9 mouse cellular contexts compared by ENCODE assay signal in the genomic region with DNA sequence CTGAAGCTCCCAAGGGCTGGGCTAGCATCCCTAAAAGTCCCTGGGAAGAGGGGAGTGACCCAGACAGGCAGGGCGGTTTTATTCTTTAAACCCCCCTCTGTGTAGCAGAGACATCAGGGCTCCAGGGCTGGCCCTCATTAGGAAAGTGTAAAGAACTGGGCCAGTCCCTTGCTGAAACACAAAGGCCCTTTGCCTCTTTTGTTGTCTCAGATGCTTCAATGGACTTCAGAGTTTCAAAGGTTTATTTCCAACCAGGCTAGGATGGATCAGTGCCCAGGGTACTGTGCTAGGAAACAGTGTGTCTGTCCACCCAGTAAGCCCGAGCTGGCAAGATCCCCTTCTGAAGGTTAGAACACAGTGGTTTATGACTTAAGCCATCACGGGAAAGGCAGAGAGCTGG. TPM values are rescaled to one million over a fixed set of nuclear protein-coding genes. Genes with fewer than 3 reads are reported as not detected.
A peak's percentile ranks its signal among the peaks of the same experiment; 100 is the strongest.
DNase-seq lines count a peak whose midpoint lies in the region; ATAC-seq lines count a peak whose summit lies in the region.
"Had no signal": no experiment of that assay in that cellular context is flagged by ENCODE, and none has a peak within 500 bp of the region (broad histone marks: within the 10 kb centered on the region; RNA-seq: fewer than 3 reads in every experiment).

No protein-coding gene starts in this region.

- WGBS in hindbrain, embryonic 14.5 days, result 5% methylated on average over 3 of the region's 3 CpGs
- WGBS in midbrain, embryonic 14.5 days, result 8% methylated on average over 3 of the region's 3 CpGs
- 52% methylated on average over 3 of the region's 3 CpGs for WGBS in heart, embryonic 12.5 days

- DNase-seq in adipocyte (ENCODE audit: low spot score), result peak; percentile 8
- DNase-seq in embryo, embryonic 10 days (ENCODE audit: low spot score), result peak; percentile 47
- DNase-seq in hindbrain, embryonic 14.5 days (ENCODE audit: low spot score), result no peak
- peak; percentile 57 for DNase-seq in midbrain, embryonic 14.5 days
- DNase-seq in adrenal gland, adult 8-10 months, result no peak
- DNase-seq in thymus, postnatal 0 days (ENCODE audit: low spot score), result no peak

- no peak overlapping the region for H3K4me2 ChIP-seq in hindbrain, embryonic 14.5 days (replicated peaks)
- no peak overlapping the region for H3K4me2 ChIP-seq in midbrain, embryonic 14.5 days (ENCODE audit: low read length)
- H3K4me2 ChIP-seq in heart, embryonic 12.5 days, result no peak overlapping the region
- H3K4me2 ChIP-seq: embryonic facial prominence, embryonic 15.5 days had no signal

- peak; percentile 84; the same call in 1 of the 2 replicates for ATAC-seq in hindbrain, embryonic 14.5 days (ENCODE audit: low FRiP score)
- peak; percentile 53; the same call in 1 of the 2 replicates for ATAC-seq in midbrain, embryonic 14.5 days (ENCODE audit: low FRiP score, low TSS enrichment)
- ATAC-seq in heart, embryonic 12.5 days (ENCODE audit: insufficient number of reproducible peaks, low FRiP score), result no peak
- ATAC-seq: lung, postnatal 0 days had no signal

- H3K9me3 ChIP-seq in hindbrain, embryonic 14.5 days (ENCODE audit: control insufficient read depth, low read length), result no peaks in the 10 kb centered on the region
- no peaks in the 10 kb centered on the region for H3K9me3 ChIP-seq in midbrain, embryonic 14.5 days (ENCODE audit: control insufficient read depth, low read length)
- H3K9me3 ChIP-seq in heart, embryonic 12.5 days (replicated peaks), result no peaks in the 10 kb centered on the region
- H3K9me3 ChIP-seq: embryonic facial prominence, embryonic 15.5 days had no signal

- no peak overlapping the region; the same call in 1 of the 2 replicates for H3K27ac ChIP-seq in hindbrain, embryonic 14.5 days
- H3K27ac ChIP-seq in midbrain, embryonic 14.5 days (replicated peaks; ENCODE audit: low read depth, low read length), result no peak overlapping the region
- H3K27ac ChIP-seq in heart, embryonic 12.5 days (ENCODE audit: poor library complexity, severe bottlenecking), result no peak overlapping the region
- H3K27ac ChIP-seq: embryonic facial prominence, embryonic 15.5 days had no signal

- no peaks in the 10 kb centered on the region for H3K36me3 ChIP-seq in hindbrain, embryonic 14.5 days (replicated peaks; ENCODE audit: control insufficient read depth, insufficient read depth)
- H3K36me3 ChIP-seq in midbrain, embryonic 14.5 days (ENCODE audit: control insufficient read depth, insufficient read depth, low read length), result no peaks in the 10 kb centered on the region
- no peaks in the 10 kb centered on the region for H3K36me3 ChIP-seq in heart, embryonic 12.5 days
- H3K36me3 ChIP-seq: embryonic facial prominence, embryonic 15.5 days had no signal

- H3K4me3 ChIP-seq in hindbrain, embryonic 14.5 days (replicated peaks; ENCODE audit: low read length), result no peak overlapping the region
- no peak overlapping the region for H3K4me3 ChIP-seq in midbrain, embryonic 14.5 days (replicated peaks; ENCODE audit: low read depth, low read length)
- H3K4me3 ChIP-seq in heart, embryonic 12.5 days, result no peak overlapping the region
- H3K4me3 ChIP-seq: embryonic facial prominence, embryonic 15.5 days had no signal

- H3K27me3 ChIP-seq in hindbrain, embryonic 14.5 days (ENCODE audit: control insufficient read depth, insufficient read depth, low read length), result no peaks in the 10 kb centered on the region
- no peaks in the 10 kb centered on the region for H3K27me3 ChIP-seq in midbrain, embryonic 14.5 days (ENCODE audit: control insufficient read depth, insufficient read depth, low read length)
- H3K27me3 ChIP-seq in heart, embryonic 12.5 days (replicated peaks), result no peaks in the 10 kb centered on the region
- H3K27me3 ChIP-seq: embryonic facial prominence, embryonic 15.5 days had no signal

- H3K4me1 ChIP-seq in hindbrain, embryonic 14.5 days (replicated peaks; ENCODE audit: control insufficient read depth, insufficient read depth, low read length), result no peaks in the 10 kb centered on the region
- peaks cover 4% of the 10 kb centered on the region; the same call in 1 of the 2 replicates for H3K4me1 ChIP-seq in midbrain, embryonic 14.5 days (ENCODE audit: control insufficient read depth, insufficient read depth, low read length)
- H3K4me1 ChIP-seq in heart, embryonic 12.5 days (replicated peaks), result peaks cover 4% of the 10 kb centered on the region; the same call in 1 of the 2 replicates
- H3K4me1 ChIP-seq: embryonic facial prominence, embryonic 15.5 days had no signal

- H3K9ac ChIP-seq in hindbrain, embryonic 14.5 days, result no peak overlapping the region
- H3K9ac ChIP-seq in midbrain, embryonic 14.5 days (replicated peaks; ENCODE audit: low read length), result no peak overlapping the region
- H3K9ac ChIP-seq in heart, embryonic 12.5 days, result no peak overlapping the region
- H3K9ac ChIP-seq: embryonic facial prominence, embryonic 15.5 days had no signal

RNA-seq across cellular contexts. Expression of gene Phyhipl, which starts 30.7 kb away (rescaled TPM):
- polyA plus RNA-seq in hindbrain, embryonic 14.5 days (2014; fragmentation: Nextera tagmentation; extraction: Ambion mirVana), result 287 and 318 TPM in 2 replicates
- 225 and 246 TPM in 2 replicates for polyA plus RNA-seq in midbrain, embryonic 14.5 days (2014; fragmentation: Nextera tagmentation; extraction: Ambion mirVana)
- polyA plus RNA-seq in heart, embryonic 12.5 days (2016; fragmentation: Nextera tagmentation; extraction: Ambion mirVana), result 2.1 and 2.4 TPM in 2 replicates
- 1 to 10 TPM; 3.8 to 6.8 (median 5.8) TPM for total RNA-seq in adrenal gland, adult 8-10 months (2022)
- polyA plus RNA-seq in thymus, postnatal 0 days (2015; fragmentation: Nextera tagmentation; extraction: Ambion mirVana), result 2.3 and 2.6 TPM in 2 replicates

Comparison
In these comparisons a context has a peak if more than half of its experiments do, and no peak if none do; other contexts are left out.
1. DNase-seq: peak in adipocyte (single experiment), embryo, embryonic 10 days (single experiment) and midbrain, embryonic 14.5 days (single experiment); none in hindbrain, embryonic 14.5 days (single experiment), adrenal gland, adult 8-10 months (single experiment) and thymus, postnatal 0 days (single experiment).
2. RNA of gene Phyhipl, which starts 30.7 kb away (polyA plus RNA-seq): 287 to 318 TPM in hindbrain, embryonic 14.5 days and 225 to 246 TPM in midbrain, embryonic 14.5 days; 2.3 to 2.6 TPM in thymus, postnatal 0 days and 2.1 to 2.4 TPM in heart, embryonic 12.5 days; every median in the first group is over 10 times any median in the second.